Mouse (Mus musculus) kidney, embryonic 14.5 days (tissue): Measurements from ENCODE around the gene Pgap2. TPM values are rescaled to one million over a fixed set of nuclear protein-coding genes. Genes with fewer than 3 reads are reported as not detected.

Source experiments
- ATAC-seq: fragments of 200-750 bp; cut with Nextera tagmentation; 2 replicates; pipeline ENCODE4 v1.8.0; 2017; ENCODE audit warnings: moderate number of reproducible peaks, mild to moderate bottlenecking, moderate TSS enrichment, moderate library complexity; ENCODE audit not compliant: low FRiP score, low TSS enrichment
- H3K27ac ChIP-seq: fragments of 300-500 bp; sonication (generic); 2 replicates; pipeline ENCODE4 v1.5.1; 2014; ENCODE audit warnings: low read depth, mild to moderate bottlenecking, low read length, moderate library complexity, mixed read lengths
- H3K27me3 ChIP-seq: fragments of 300-500 bp; sonication (generic); 2 replicates; pipeline ENCODE4 v1.6.1; 2014; ENCODE audit warnings: mild to moderate bottlenecking, low read length; ENCODE audit not compliant: control insufficient read depth, insufficient read depth
- H3K36me3 ChIP-seq: fragments of 300-500 bp; sonication (generic); 2 replicates; pipeline ENCODE4 v1.6.1; 2014; ENCODE audit warnings: low read length, mixed read lengths; ENCODE audit not compliant: control insufficient read depth, insufficient read depth
- H3K4me1 ChIP-seq: fragments of 300-500 bp; sonication (generic); 2 replicates; pipeline ENCODE4 v1.6.1; 2014; ENCODE audit warnings: low read length, mixed read lengths; ENCODE audit not compliant: control insufficient read depth, insufficient read depth
- H3K4me2 ChIP-seq: fragments of 300-500 bp; sonication (generic); replicated peaks from 2 replicates; pipeline ENCODE4 v1.6.1; 2014; ENCODE audit warnings: low read depth, mild to moderate bottlenecking, low read length
- H3K4me3 ChIP-seq: fragments of 300-500 bp; sonication (generic); 2 replicates; pipeline ENCODE4 v1.5.1; 2014; ENCODE audit warnings: mild to moderate bottlenecking, low read length
- H3K9ac ChIP-seq: fragments of 300-500 bp; sonication (generic); 2 replicates; pipeline ENCODE4 v1.6.1; 2014; ENCODE audit warnings: low read depth, mild to moderate bottlenecking, low read length, moderate library complexity
- H3K9me3 ChIP-seq: fragments of 300-500 bp; sonication (generic); 2 replicates; pipeline ENCODE4 v1.6.1; 2016; ENCODE audit warnings: low read length; ENCODE audit not compliant: control insufficient read depth
- WGBS: fragments of 180-500 bp; shearing (Covaris S2); extraction: QIAGEN DNeasy Blood & Tissue Kit; methylation state at CpG from one replicate; pipeline ENCODE4 v1.1.7; 2014; 5-methylcytosine and 5-hydroxymethylcytosine counted together
- polyA plus RNA-seq: library from polyadenylated mRNA; unstranded; fragments of >200 nt; fragmentation: Nextera tagmentation; extraction: Ambion mirVana; gene quantifications from 2 replicates; pipeline ENCODE4 v1.2.1, GENCODE M21; 2014

The Pgap2 gene
- polyA plus RNA-seq, 1 experiment from 2014 or later = 85.3 TPM

GRCm38 (mm10) chr7:102229814-102230213, 19.8 kb downstream of the Pgap2 start:
- Histone ChIP-seq H3K4me3 (no peak overlapping the region), H3K27ac (no peak overlapping the region), H3K4me2 (no peak overlapping the region), H3K9ac (no peak overlapping the region), H3K27me3 (no peaks in the 10 kb centered on the region), H3K9me3 (no peaks in the 10 kb centered on the region), H3K4me1 (no peaks in the 10 kb centered on the region), H3K36me3 (peaks cover 8% of the 10 kb centered on the region; the same call in 1 of the 2 replicates)
- WGBS = 77% methylated on average over 6 of the region's 6 CpGs
- no peak for ATAC-seq

- H3K9ac ChIP-seq = no peak overlapping the region
- 80% methylated on average over 4 of the region's 4 CpGs for WGBS
- H3K4me2 ChIP-seq = no peak overlapping the region
- no peak overlapping the region for H3K4me3 ChIP-seq
- H3K27ac ChIP-seq = no peak overlapping the region
- H3K27me3 ChIP-seq = no peaks in the 10 kb centered on the region
- H3K36me3 ChIP-seq = peaks cover 25% of the 10 kb centered on the region
- no peak for ATAC-seq
- no peaks in the 10 kb centered on the region for H3K4me1 ChIP-seq
- no peaks in the 10 kb centered on the region for H3K9me3 ChIP-seq
Observed at GRCm38 (mm10) chr7:102233059-102233458, 23.1 kb downstream of the Pgap2 start.

DNA sequence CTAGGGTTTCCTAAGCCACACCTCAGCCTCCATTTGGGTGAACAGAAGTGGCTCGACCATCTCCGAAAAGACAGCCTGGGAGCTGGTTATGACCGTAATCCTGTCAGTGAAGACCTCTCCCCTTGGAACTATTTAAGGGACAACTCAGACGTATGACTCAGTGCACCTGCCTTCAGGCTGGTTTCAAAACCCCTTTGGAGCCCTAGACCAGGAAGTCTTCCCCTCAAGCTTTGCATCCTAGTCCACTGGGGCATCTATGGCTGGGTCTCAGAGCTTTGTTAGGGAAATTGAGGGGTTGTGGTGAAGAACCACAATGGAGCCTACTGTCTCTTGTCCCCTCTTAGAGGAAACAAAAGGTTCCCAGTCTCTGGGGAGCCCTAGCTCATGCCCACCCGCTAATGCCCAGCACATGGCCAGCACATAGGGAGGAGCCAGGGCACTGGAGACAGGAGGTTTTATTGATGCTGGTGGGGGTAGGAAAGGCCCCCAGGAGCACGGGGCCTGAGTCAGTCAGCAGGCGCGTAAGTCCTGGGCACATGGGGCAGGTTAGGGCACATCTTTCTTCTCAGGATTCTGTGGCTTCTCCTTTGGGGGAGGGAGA, 28.8 kb downstream of the Pgap2 start:
- peaks cover 59% of the 10 kb centered on the region for H3K36me3 ChIP-seq
- 88% methylated on average over 8 of the region's 8 CpGs for WGBS
- no peak overlapping the region for H3K9ac ChIP-seq
- no peaks in the 10 kb centered on the region for H3K9me3 ChIP-seq
- H3K27ac ChIP-seq = no peak overlapping the region
- ATAC-seq = no peak
- H3K4me2 ChIP-seq = no peak overlapping the region
- no peaks in the 10 kb centered on the region for H3K4me1 ChIP-seq
- no peak overlapping the region for H3K4me3 ChIP-seq
- H3K27me3 ChIP-seq = no peaks in the 10 kb centered on the region

- Histone ChIP-seq H3K27ac (no peak overlapping the region), H3K27me3 (no peaks in the 10 kb centered on the region), H3K9ac (no peak overlapping the region), H3K4me2 (no peak overlapping the region), H3K9me3 (no peaks in the 10 kb centered on the region), H3K4me1 (no peaks in the 10 kb centered on the region), H3K4me3 (no peak overlapping the region), H3K36me3 (peaks cover 59% of the 10 kb centered on the region)
- 90% methylated on average over 16 of the region's 16 CpGs for WGBS
- ATAC-seq = peak; percentile 22; the same call in 1 of the 2 replicates
Observed at GRCm38 (mm10) chr7:102239591-102239990, 29.6 kb downstream of the Pgap2 start.

DNA sequence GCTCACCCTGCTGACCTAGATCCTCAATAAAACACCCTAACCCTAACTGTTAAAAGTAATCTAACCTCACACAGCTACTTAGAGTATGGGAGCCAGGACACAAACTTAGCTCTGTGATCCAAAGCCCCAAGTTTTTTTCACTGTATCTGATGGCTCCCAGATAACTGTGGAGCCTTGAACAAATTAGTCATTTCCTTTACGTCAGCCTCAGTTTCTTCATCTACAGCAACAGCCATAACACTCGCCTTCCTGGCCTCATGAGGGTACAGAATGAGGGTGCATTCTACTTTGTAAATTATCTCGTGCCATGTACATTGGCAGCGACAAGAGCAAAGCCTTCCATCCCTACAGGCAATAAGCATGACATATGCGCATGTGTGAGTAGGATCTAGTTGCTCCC, 32.4 kb downstream of the Pgap2 start:
- H3K36me3 ChIP-seq = peaks cover 40% of the 10 kb centered on the region
- no peaks in the 10 kb centered on the region for H3K9me3 ChIP-seq
- no peak overlapping the region for H3K27ac ChIP-seq
- H3K9ac ChIP-seq = no peak overlapping the region
- ATAC-seq = no peak
- no peak overlapping the region for H3K4me3 ChIP-seq
- H3K4me1 ChIP-seq = peaks cover 18% of the 10 kb centered on the region
- H3K27me3 ChIP-seq = no peaks in the 10 kb centered on the region
- WGBS = 79% methylated on average over 5 of the region's 5 CpGs
- no peak overlapping the region for H3K4me2 ChIP-seq

GRCm38 (mm10) chr7:102242917-102243316, 32.9 kb downstream of the Pgap2 start:
- Histone ChIP-seq H3K36me3 (peaks cover 35% of the 10 kb centered on the region), H3K4me2 (no peak overlapping the region), H3K4me3 (no peak overlapping the region), H3K4me1 (peaks cover 24% of the 10 kb centered on the region), H3K27me3 (no peaks in the 10 kb centered on the region), H3K27ac (no peak overlapping the region), H3K9me3 (no peaks in the 10 kb centered on the region), H3K9ac (no peak overlapping the region)
- ATAC-seq = no peak
- 82% methylated on average over 3 of the region's 3 CpGs for WGBS

DNA sequence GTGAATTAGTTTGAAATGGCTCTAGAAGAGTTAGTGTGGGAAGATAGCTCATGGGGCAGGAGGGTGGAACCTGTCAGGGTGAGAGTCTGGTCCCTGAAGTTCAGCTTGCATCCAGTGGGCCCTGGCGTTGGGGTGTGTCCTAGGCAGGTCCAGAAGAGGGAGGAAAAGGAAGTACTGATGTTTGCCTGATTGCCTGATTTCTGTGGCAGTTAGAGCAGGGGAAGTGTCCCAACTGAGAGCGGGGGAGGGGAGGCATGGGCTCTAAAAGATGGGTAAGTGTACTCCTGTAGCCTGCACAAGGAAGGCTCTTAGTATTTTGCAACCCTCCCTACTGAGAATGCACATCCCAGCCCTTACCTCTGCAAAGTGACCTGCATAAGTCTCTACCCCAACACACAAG, 33.9 kb downstream of the Pgap2 start:
- Histone ChIP-seq H3K27me3 (no peaks in the 10 kb centered on the region), H3K4me1 (peaks cover 32% of the 10 kb centered on the region), H3K4me3 (no peak overlapping the region), H3K4me2 (no peak overlapping the region), H3K9ac (no peak overlapping the region), H3K27ac (no peak overlapping the region), H3K36me3 (peaks cover 28% of the 10 kb centered on the region), H3K9me3 (no peaks in the 10 kb centered on the region)
- ATAC-seq = no peak
- 80% methylated on average over 2 of the region's 2 CpGs for WGBS

GRCm38 (mm10) chr7:102244782-102245535, 35.0 kb downstream of the Pgap2 start:
- no peaks in the 10 kb centered on the region for H3K9me3 ChIP-seq
- H3K27ac ChIP-seq = no peak overlapping the region
- H3K9ac ChIP-seq = no peak overlapping the region
- 82% methylated on average over 3 of the region's 3 CpGs for WGBS
- no peak overlapping the region for H3K4me2 ChIP-seq
- no peak overlapping the region for H3K4me3 ChIP-seq
- ATAC-seq = no peak
- H3K27me3 ChIP-seq = no peaks in the 10 kb centered on the region
- peaks cover 37% of the 10 kb centered on the region for H3K4me1 ChIP-seq
- H3K36me3 ChIP-seq = peaks cover 19% of the 10 kb centered on the region

DNA sequence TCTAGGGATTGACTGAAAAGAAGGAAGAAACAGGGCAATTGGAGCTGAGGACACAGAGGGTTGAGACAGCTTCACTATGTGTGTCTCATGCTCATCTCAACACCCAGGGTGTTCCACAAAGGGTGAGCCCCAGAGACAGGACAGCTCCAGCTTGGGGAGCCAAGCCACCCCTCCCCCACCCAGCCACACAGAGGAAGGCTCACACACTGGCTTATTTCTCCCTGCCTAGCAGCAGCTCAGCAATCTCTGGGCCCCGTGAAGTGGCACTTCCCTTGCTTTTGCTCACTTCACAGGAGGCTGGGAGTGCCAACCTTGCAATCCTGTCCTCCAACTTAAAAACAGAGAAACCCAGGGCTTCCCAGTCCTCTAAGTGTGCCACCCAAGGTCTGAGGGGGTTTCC, 35.8 kb downstream of the Pgap2 start:
- 6% methylated on average over 1 of the region's 1 CpGs for WGBS
- no peak for ATAC-seq
- Histone ChIP-seq H3K4me3 (no peak overlapping the region), H3K36me3 (peaks cover 11% of the 10 kb centered on the region; the same call in 1 of the 2 replicates), H3K27me3 (no peaks in the 10 kb centered on the region), H3K27ac (0 out of 2 replicates have a peak overlapping the region, but pooled peaks have one; percentile 37), H3K9ac (peak overlapping the region; percentile 18; the same call in 1 of the 2 replicates), H3K4me1 (peaks cover 37% of the 10 kb centered on the region), H3K4me2 (no peak overlapping the region), H3K9me3 (no peaks in the 10 kb centered on the region)
